Mouse (Mus musculus): Measurements from ENCODE around the gene Cdc42se1.
A peak's percentile ranks its signal among the peaks of the same experiment; 100 is the strongest.

Cdc42se1 gene

GRCm38 (mm10) chr3:95250361-95250760 is 21.8 kb downstream of the Cdc42se1 start:
- ATAC-seq (ENCODE audit: low TSS enrichment): no peak

- no peak for ATAC-seq (ENCODE audit: low TSS enrichment)
Measured at GRCm38 (mm10) chr3:95250783-95251424, 22.4 kb downstream of the Cdc42se1 start, which contains the start of gene Bnipl. TSS of gene Bnipl (minus strand) at chr3:95251193.

GRCm38 (mm10) chr3:95256931-95257330 is 28.4 kb downstream of the Cdc42se1 start:
- ATAC-seq (ENCODE audit: low TSS enrichment): no peak

GRCm38 (mm10) chr3:95261975-95262374 is 33.4 kb downstream of the Cdc42se1 start:
- ATAC-seq (ENCODE audit: low TSS enrichment): no peak

GRCm38 (mm10) chr3:95263089-95263739 is 34.7 kb downstream of the Cdc42se1 start:
- ATAC-seq (ENCODE audit: low TSS enrichment): peak; percentile 42; the same call in 1 of the 2 replicates

- peak; percentile 70 for ATAC-seq (ENCODE audit: low TSS enrichment)
Measured at GRCm38 (mm10) chr3:95264724-95265123, 36.2 kb downstream of the Cdc42se1 start.

- ATAC-seq (ENCODE audit: low TSS enrichment): no peak
Measured at GRCm38 (mm10) chr3:95266052-95266451, 37.5 kb downstream of the Cdc42se1 start.

- ATAC-seq (ENCODE audit: low TSS enrichment): no peak
Measured at GRCm38 (mm10) chr3:95267855-95268254, 39.3 kb downstream of the Cdc42se1 start.

GRCm38 (mm10) chr3:95269789-95270188 is 41.3 kb downstream of the Cdc42se1 start:
- ATAC-seq (ENCODE audit: low TSS enrichment): peak; percentile 93

- no peak for ATAC-seq (ENCODE audit: low TSS enrichment)
Measured at GRCm38 (mm10) chr3:95270766-95271364, 42.3 kb downstream of the Cdc42se1 start.

- ATAC-seq (ENCODE audit: low TSS enrichment): no peak
Measured at GRCm38 (mm10) chr3:95273471-95273870, 44.9 kb downstream of the Cdc42se1 start.

- ATAC-seq (ENCODE audit: low TSS enrichment): no peak
Measured at GRCm38 (mm10) chr3:95274453-95274852, 45.9 kb downstream of the Cdc42se1 start.

GRCm38 (mm10) chr3:95275161-95275560 is 46.6 kb downstream of the Cdc42se1 start:
- no peak for ATAC-seq (ENCODE audit: low TSS enrichment)

- ATAC-seq (ENCODE audit: low TSS enrichment): no peak
Measured at GRCm38 (mm10) chr3:95276428-95276934, 47.9 kb downstream of the Cdc42se1 start.

GRCm38 (mm10) chr3:95277149-95277551 is 48.6 kb downstream of the Cdc42se1 start:
- no peak for ATAC-seq (ENCODE audit: low TSS enrichment)

- no peak for ATAC-seq (ENCODE audit: low TSS enrichment)
Measured at GRCm38 (mm10) chr3:95280747-95281146, 52.2 kb downstream of the Cdc42se1 start.

- ATAC-seq (ENCODE audit: low TSS enrichment): peak; percentile 87
Measured at GRCm38 (mm10) chr3:95281216-95282126, 52.9 kb downstream of the Cdc42se1 start, which contains the start of the genes Mindy1 and Prune1. TSS of gene Mindy1 (plus strand) at chr3:95281345. TSS of gene Prune1 (minus strand) at chr3:95282076.

- peak; percentile 4; the same call in 1 of the 2 replicates for ATAC-seq (ENCODE audit: low TSS enrichment)
Measured at GRCm38 (mm10) chr3:95282381-95282864, 53.9 kb downstream of the Cdc42se1 start.

- ATAC-seq (ENCODE audit: low TSS enrichment): peak; percentile 70
Measured at GRCm38 (mm10) chr3:95282865-95283588, 54.5 kb downstream of the Cdc42se1 start.

GRCm38 (mm10) chr3:95283589-95283941 is 55.0 kb downstream of the Cdc42se1 start:
- no peak for ATAC-seq (ENCODE audit: low TSS enrichment)

GRCm38 (mm10) chr3:95284062-95284461 is 55.5 kb downstream of the Cdc42se1 start:
- no peak for ATAC-seq (ENCODE audit: low TSS enrichment)
